Mouse (Mus musculus) mammary gland, adult 2 months (tissue): ENCODE data around the gene Chrm3. TPM values are rescaled to one million over a fixed set of nuclear protein-coding genes. Genes with fewer than 3 reads are reported as not detected.

ENCODE experiments used
- polyA plus RNA-seq: library from polyadenylated mRNA; depleted of rRNA; stranded (reverse); fragments of >200 nt; gene quantifications from 2 replicates; pipeline ENCODE4 v1.2.3, GENCODE M21; 2012; ENCODE audit warnings: low replicate concordance; rRNA removed

Gene Chrm3
- polyA plus RNA-seq: 1.0 and 1.2 TPM in 2 replicates

GRCm38 (mm10) chr13:10360777-10361176 lies at the start of gene Chrm3:
Gene Chrm3, minus strand, starts transcription at chr13:10360847.

